Mouse (Mus musculus) CH12.LX (cell line): ENCODE measurements around the gene C2.
A peak's percentile ranks its signal among the peaks of the same experiment; 100 is the strongest.

Source experiments
- BHLHE40 ChIP-seq: IDR thresholded peaks from 2 replicates; pipeline ENCODE4 v1.6.1; 2011; ENCODE audit warnings: mild to moderate bottlenecking, low read depth, low read length, improper control_type of control experiment
- CTCF ChIP-seq, 2 experiments: IDR thresholded peaks in 1 of 2; conservative IDR thresholded peaks in 1 of 2; 2 replicates each; pipeline ENCODE4 v1.5.1; 2011 to 2012; ENCODE audit warnings: low read depth in 2 of 2, low read length in 2 of 2, improper control_type of control experiment in 1 of 2, inconsistent platforms in 1 of 2, mild to moderate bottlenecking in 1 of 2, moderate library complexity in 1 of 2
- ETS1 ChIP-seq: conservative IDR thresholded peaks from 2 replicates; pipeline ENCODE4 v1.6.1; 2012; ENCODE audit warnings: low read depth, mild to moderate bottlenecking, inconsistent platforms, low read length, improper control_type of control experiment, moderate library complexity
- GABPA ChIP-seq: IDR thresholded peaks from 2 replicates; pipeline ENCODE4 v1.6.1; 2012; ENCODE audit warnings: low read depth, low read length, improper control_type of control experiment, inconsistent platforms; ENCODE audit not compliant: insufficient replicate concordance
- MAFK ChIP-seq: IDR thresholded peaks from 2 replicates; pipeline ENCODE4 v1.6.1; 2011; ENCODE audit warnings: low read length, improper control_type of control experiment; ENCODE audit not compliant: insufficient replicate concordance
- MAX ChIP-seq: IDR thresholded peaks from 2 replicates; pipeline ENCODE4 v1.6.1; 2011; ENCODE audit warnings: low read length, improper control_type of control experiment
- MYC ChIP-seq: IDR thresholded peaks from 2 replicates; pipeline ENCODE4 v1.6.1; 2011; ENCODE audit warnings: low read depth, mild to moderate bottlenecking, improper control_type of control experiment, low read length
- POLR2A ChIP-seq: IDR thresholded peaks from 2 replicates; pipeline ENCODE4 v1.6.1; 2011; ENCODE audit warnings: low read depth, mild to moderate bottlenecking, improper control_type of control experiment, low read length
- USF1 ChIP-seq: IDR thresholded peaks from 2 replicates; pipeline ENCODE4 v1.6.1; 2014; ENCODE audit warnings: low read depth, mild to moderate bottlenecking, inconsistent platforms, low read length, improper control_type of control experiment
- USF2 ChIP-seq: conservative IDR thresholded peaks from 2 replicates; pipeline ENCODE4 v1.6.1; 2011; ENCODE audit warnings: low read depth, low read length, improper control_type of control experiment
- ZMIZ1 ChIP-seq: IDR thresholded peaks from 2 replicates; pipeline ENCODE4 v1.6.1; 2012; ENCODE audit warnings: low read depth, mild to moderate bottlenecking, inconsistent platforms, low read length, improper control_type of control experiment

DNA sequence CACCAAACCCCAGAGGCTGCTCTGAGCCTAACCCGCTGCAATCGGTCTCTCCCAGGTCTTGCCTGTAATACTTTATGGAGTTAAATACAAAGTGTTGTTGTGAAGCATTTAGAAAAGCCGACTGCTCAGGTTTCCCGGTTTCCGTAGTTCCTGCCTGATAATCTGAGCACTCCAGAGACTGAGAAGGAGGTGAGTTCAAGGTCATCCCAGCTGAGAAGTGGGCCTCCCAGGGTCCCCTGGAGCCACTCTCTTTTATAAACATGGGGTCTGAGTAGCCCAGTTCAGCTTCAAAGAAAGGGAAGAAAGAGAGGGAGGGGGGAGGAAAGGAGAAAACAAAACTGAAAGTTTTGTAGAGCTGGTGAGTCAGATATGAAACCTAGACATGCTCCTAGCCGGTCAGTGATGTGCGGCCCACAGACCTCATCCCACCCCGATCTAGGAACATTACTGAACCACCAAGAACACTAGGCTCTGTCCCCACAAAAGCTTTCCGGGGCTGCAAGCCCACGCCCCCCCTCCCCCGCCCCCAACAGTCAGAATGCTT is 18.7 kb downstream of the C2 start, which contains the start of gene Zbtb12:
- TF ChIP-seq CTCF (conservative IDR thresholded peaks at IDR 0.05 in 1 of 2, IDR thresholded peaks at IDR 0.05 in 1 of 2; ENCODE audit: low read depth in 2 of 2, low read length in 2 of 2), result no peak
- TF ChIP-seq USF2, result no peak
- TF ChIP-seq ETS1, result peak; percentile 75
- TF ChIP-seq POLR2A, result peak; percentile 38; the same call in 1 of the 2 replicates
- TF ChIP-seq ZMIZ1, result no peak
- no peak for TF ChIP-seq MAFK
- no peak for TF ChIP-seq GABPA
- peak; percentile 52 for TF ChIP-seq MYC
- no peak for TF ChIP-seq MAX
- no peak for TF ChIP-seq USF1
- no peak for TF ChIP-seq BHLHE40
